Mouse (Mus musculus) midbrain, embryonic 15.5 days (tissue): Measurements from ENCODE around the gene Garnl3. TPM values are rescaled to one million over a fixed set of nuclear protein-coding genes. Genes with fewer than 3 reads are reported as not detected.
"Not testable (repeated sequence)": the region's sequence is repeated elsewhere in the genome, so short reads cannot be mapped to it uniquely, and the experiment has no call there.

Experiments used
- ATAC-seq: fragments of 200-750 bp; cut with Nextera tagmentation; replicated peaks from 2 replicates; pipeline ENCODE4 v1.8.0; 2017; ENCODE audit warnings: moderate TSS enrichment
- H3K27ac ChIP-seq: fragments of 300-500 bp; sonication (generic); 2 replicates; pipeline ENCODE4 v1.5.1; 2015; ENCODE audit warnings: mild to moderate bottlenecking, inconsistent platforms
- H3K27me3 ChIP-seq: fragments of 300-500 bp; sonication (generic); replicated peaks from 2 replicates; pipeline ENCODE4 v1.6.1; 2015; ENCODE audit warnings: inconsistent platforms
- H3K36me3 ChIP-seq: fragments of 300-500 bp; sonication (generic); replicated peaks from 2 replicates; pipeline ENCODE4 v1.6.1; 2015; ENCODE audit warnings: inconsistent platforms
- H3K4me1 ChIP-seq: fragments of 300-500 bp; sonication (generic); 2 replicates; pipeline ENCODE4 v1.6.1; 2015; ENCODE audit warnings: inconsistent platforms
- H3K4me2 ChIP-seq: fragments of 300-500 bp; sonication (generic); 2 replicates; pipeline ENCODE4 v1.6.1; 2015; ENCODE audit warnings: inconsistent platforms, mild to moderate bottlenecking, moderate library complexity
- H3K4me3 ChIP-seq: fragments of 300-500 bp; sonication (generic); 2 replicates; pipeline ENCODE4 v1.5.1; 2015; ENCODE audit warnings: mild to moderate bottlenecking, inconsistent platforms
- H3K9ac ChIP-seq: fragments of 300-500 bp; sonication (generic); 2 replicates; pipeline ENCODE4 v1.6.1; 2015; ENCODE audit warnings: mild to moderate bottlenecking, inconsistent platforms
- H3K9me3 ChIP-seq: fragments of 300-500 bp; sonication (generic); 2 replicates; pipeline ENCODE4 v1.6.1; 2016; ENCODE audit warnings: inconsistent platforms
- WGBS: fragments of 180-500 bp; shearing (Covaris S2); methylation state at CpG from one replicate; pipeline ENCODE4 v1.1.7; 2015; ENCODE audit warnings: mixed read lengths; 5-methylcytosine and 5-hydroxymethylcytosine counted together
- polyA plus RNA-seq: library from polyadenylated mRNA; unstranded; fragments of >200 nt; fragmentation: Nextera tagmentation; extraction: Ambion mirVana; gene quantifications from 2 replicates; pipeline ENCODE4 v1.2.1, GENCODE M21; 2015

Garnl3 gene
- polyA plus RNA-seq, 1 experiment from 2014 or later: 61.1 TPM

DNA sequence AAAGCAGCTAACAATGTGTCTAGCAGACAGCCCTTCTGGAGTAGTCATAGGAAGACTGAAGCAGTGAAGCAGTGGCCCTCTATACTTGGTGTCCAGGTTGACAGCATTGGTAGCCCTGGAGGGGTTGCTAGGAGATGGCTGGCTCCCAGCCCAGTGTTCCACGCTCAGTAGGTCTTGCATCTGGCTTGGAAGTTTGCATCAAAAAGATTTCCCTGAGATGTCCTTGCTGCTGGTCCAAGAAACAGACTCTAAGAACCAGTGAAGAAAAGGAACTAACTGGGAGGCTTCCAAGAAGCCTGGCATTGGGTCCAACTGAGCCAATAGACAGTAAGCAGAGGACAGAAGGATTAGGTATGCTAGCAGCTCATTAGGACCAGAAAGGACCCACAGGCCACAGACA, 94.0 kb downstream of the Garnl3 start:
- 61% methylated on average over 1 of the region's 1 CpGs for WGBS

GRCm38 (mm10) chr2:33035297-33035696, 96.2 kb downstream of the Garnl3 start:
- H3K4me2 ChIP-seq: no peak overlapping the region
- no peak overlapping the region for H3K9ac ChIP-seq
- no peaks in the 10 kb centered on the region for H3K4me1 ChIP-seq
- H3K27ac ChIP-seq: no peak overlapping the region
- H3K36me3 ChIP-seq: peaks cover 7% of the 10 kb centered on the region
- H3K27me3 ChIP-seq: no peaks in the 10 kb centered on the region
- H3K4me3 ChIP-seq: no peak overlapping the region
- no peak for ATAC-seq
- H3K9me3 ChIP-seq: no peaks in the 10 kb centered on the region
- WGBS: 66% methylated on average over 1 of the region's 1 CpGs

More for the DNA sequence above, 94.0 kb downstream of the Garnl3 start:
- no peaks in the 10 kb centered on the region for H3K27me3 ChIP-seq
- H3K4me2 ChIP-seq: no peak overlapping the region
- H3K9ac ChIP-seq: no peak overlapping the region
- no peaks in the 10 kb centered on the region for H3K36me3 ChIP-seq
- no peaks in the 10 kb centered on the region for H3K4me1 ChIP-seq
- H3K4me3 ChIP-seq: no peak overlapping the region
- no peaks in the 10 kb centered on the region for H3K9me3 ChIP-seq
- no peak for ATAC-seq
- H3K27ac ChIP-seq: no peak overlapping the region

GRCm38 (mm10) chr2:33033281-33033680, 98.2 kb downstream of the Garnl3 start:
- Histone ChIP-seq H3K9ac (no peak overlapping the region), H3K4me2 (no peak overlapping the region), H3K4me3 (no peak overlapping the region), H3K27me3 (no peaks in the 10 kb centered on the region), H3K36me3 (peaks cover 8% of the 10 kb centered on the region), H3K4me1 (no peaks in the 10 kb centered on the region), H3K9me3 (no peaks in the 10 kb centered on the region), H3K27ac (no peak overlapping the region)
- no peak for ATAC-seq
- WGBS: 87% methylated on average over 7 of the region's 7 CpGs

- Histone ChIP-seq H3K4me2 (no peak overlapping the region), H3K4me1 (no peaks in the 10 kb centered on the region), H3K27me3 (no peaks in the 10 kb centered on the region), H3K27ac (no peak overlapping the region), H3K9me3 (no peaks in the 10 kb centered on the region), H3K9ac (no peak overlapping the region), H3K36me3 (peaks cover 8% of the 10 kb centered on the region), H3K4me3 (no peak overlapping the region)
- 87% methylated on average over 5 of the region's 5 CpGs for WGBS
- no peak for ATAC-seq
These were observed 98.9 kb downstream of the Garnl3 start for GRCm38 (mm10) chr2:33032391-33033062.

DNA sequence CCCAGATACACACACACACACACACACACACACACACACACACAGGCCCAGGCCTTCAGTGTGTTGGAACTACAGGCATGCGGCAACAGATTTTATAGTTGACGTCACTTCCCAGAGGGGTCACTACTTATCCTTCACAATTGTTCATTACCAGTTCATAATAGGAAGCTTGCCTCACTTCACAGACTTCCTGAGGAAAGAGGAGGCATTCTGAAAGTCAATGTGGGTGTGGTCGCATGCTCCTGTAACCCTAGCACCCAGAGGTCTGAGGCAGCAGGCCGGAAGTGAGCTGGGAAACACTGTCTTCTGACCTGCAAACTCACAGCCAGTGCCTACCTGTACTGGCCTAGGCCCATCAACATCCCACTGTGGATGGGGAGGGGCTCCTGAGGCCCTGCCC, 106.4 kb downstream of the Garnl3 start:
- H3K9me3 ChIP-seq: no peaks in the 10 kb centered on the region
- ATAC-seq: no peak
- no peak overlapping the region for H3K4me2 ChIP-seq
- no peaks in the 10 kb centered on the region; the same call in 1 of the 2 replicates for H3K36me3 ChIP-seq
- no peak overlapping the region for H3K27ac ChIP-seq
- no peaks in the 10 kb centered on the region for H3K4me1 ChIP-seq
- no peak overlapping the region for H3K9ac ChIP-seq
- H3K4me3 ChIP-seq: no peak overlapping the region
- WGBS: 85% methylated on average over 4 of the region's 4 CpGs
- no peaks in the 10 kb centered on the region for H3K27me3 ChIP-seq

DNA sequence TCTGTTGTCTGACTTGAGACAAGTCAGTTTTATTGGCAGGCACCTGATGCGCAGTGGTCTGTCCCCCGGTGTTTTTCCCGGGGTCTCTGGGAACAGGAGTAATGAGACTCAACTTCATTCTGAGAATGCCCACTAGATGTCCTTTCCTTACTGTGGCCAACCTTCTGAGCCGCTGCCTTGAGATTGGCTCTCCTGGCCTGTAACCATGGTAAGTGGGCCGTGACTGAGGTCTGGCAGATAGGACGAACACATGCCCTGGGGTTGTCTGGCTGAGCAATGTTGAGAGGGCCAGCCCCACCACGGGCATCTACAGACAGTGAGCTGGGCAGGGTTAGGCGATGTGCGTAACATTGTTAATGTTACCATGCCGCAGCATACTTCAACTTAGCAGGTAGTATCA, 106.9 kb downstream of the Garnl3 start:
- no peak overlapping the region for H3K27ac ChIP-seq
- no peaks in the 10 kb centered on the region for H3K4me1 ChIP-seq
- no peaks in the 10 kb centered on the region; the same call in 1 of the 2 replicates for H3K36me3 ChIP-seq
- no peak overlapping the region for H3K9ac ChIP-seq
- no peaks in the 10 kb centered on the region for H3K27me3 ChIP-seq
- WGBS: 67% methylated on average over 10 of the region's 10 CpGs
- no peaks in the 10 kb centered on the region for H3K9me3 ChIP-seq
- H3K4me2 ChIP-seq: no peak overlapping the region
- H3K4me3 ChIP-seq: no peak overlapping the region
- ATAC-seq: no peak

GRCm38 (mm10) chr2:33022846-33023245, 108.6 kb downstream of the Garnl3 start:
- H3K27me3 ChIP-seq: no peaks in the 10 kb centered on the region
- H3K9me3 ChIP-seq: no peaks in the 10 kb centered on the region
- H3K27ac ChIP-seq: no peak overlapping the region
- no peak overlapping the region for H3K9ac ChIP-seq
- H3K4me3 ChIP-seq: no peak overlapping the region
- WGBS: 71% methylated on average over 6 of the region's 6 CpGs
- H3K36me3 ChIP-seq: no peaks in the 10 kb centered on the region; the same call in 1 of the 2 replicates
- no peak for ATAC-seq
- H3K4me1 ChIP-seq: no peaks in the 10 kb centered on the region
- H3K4me2 ChIP-seq: no peak overlapping the region

DNA sequence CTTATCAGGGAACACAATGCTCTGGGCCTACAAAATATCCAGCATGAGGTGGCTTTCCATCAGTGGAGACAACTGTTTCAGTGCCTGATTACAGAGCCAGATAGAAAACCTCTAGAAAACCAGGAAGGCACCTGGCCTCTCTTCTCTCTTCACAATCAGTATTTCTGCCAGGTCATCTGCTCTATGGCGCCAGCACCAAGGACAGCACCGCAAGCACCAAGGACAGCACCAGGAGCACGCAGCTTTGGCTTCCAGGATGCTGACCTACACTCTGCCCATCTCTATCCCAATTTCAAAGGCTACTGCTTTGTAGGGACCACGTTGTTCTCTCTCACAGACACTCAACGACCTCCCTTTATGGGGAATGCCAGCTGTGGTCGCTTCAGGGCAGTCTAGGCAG, 113.4 kb downstream of the Garnl3 start:
- no peaks in the 10 kb centered on the region for H3K4me1 ChIP-seq
- ATAC-seq: no peak
- H3K9me3 ChIP-seq: no peaks in the 10 kb centered on the region
- H3K27ac ChIP-seq: no peak overlapping the region
- H3K9ac ChIP-seq: no peak overlapping the region
- no peak overlapping the region for H3K4me3 ChIP-seq
- 11% methylated on average over 6 of the region's 6 CpGs for WGBS
- H3K4me2 ChIP-seq: no peak overlapping the region
- no peaks in the 10 kb centered on the region for H3K27me3 ChIP-seq
- no peaks in the 10 kb centered on the region for H3K36me3 ChIP-seq

DNA sequence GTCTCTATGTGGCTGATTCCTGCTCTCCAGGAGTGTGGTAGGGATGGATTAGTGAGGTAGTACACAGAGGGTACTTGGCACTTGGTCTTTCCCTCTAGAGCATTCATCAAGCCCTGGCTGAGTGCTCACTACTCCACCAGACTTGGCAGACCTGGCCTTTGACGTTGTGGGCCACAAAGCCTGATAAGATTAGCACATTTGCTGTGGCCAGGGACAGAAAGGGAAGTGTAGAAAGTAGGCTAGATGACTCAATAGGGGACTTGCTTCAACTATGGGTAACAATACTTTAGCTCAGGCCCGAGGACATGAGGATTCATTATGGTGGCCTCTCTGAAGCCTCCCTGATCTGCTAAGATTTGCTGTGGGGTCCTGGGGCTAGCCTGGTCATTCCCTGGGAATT, 114.3 kb downstream of the Garnl3 start:
- Histone ChIP-seq H3K27me3 (no peaks in the 10 kb centered on the region), H3K4me3 (no peak overlapping the region), H3K9me3 (no peaks in the 10 kb centered on the region), H3K36me3 (no peaks in the 10 kb centered on the region), H3K9ac (no peak overlapping the region), H3K27ac (no peak overlapping the region), H3K4me2 (no peak overlapping the region), H3K4me1 (no peaks in the 10 kb centered on the region)
- no peak for ATAC-seq
- 86% methylated on average over 2 of the region's 2 CpGs for WGBS

DNA sequence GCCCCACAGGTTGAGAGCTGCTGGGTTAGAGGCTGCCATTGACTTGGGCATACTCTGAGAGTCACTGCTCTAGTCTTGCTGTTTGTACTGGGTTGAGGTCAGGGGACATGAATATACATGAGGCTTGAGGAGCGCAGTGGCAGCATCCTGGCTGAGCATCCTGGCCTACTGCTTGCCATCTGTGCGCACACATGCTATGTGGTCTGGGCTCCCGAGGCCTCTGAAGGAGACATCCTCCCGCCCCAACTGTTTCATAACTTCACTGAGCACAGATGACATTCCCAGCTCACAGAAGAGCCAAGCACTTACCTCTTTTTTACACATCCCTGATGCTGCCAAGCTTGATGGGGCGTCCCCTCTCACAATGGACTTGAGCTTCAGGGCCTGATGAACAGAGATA, 116.6 kb downstream of the Garnl3 start:
- 56% methylated on average over 5 of the region's 5 CpGs for WGBS
- Histone ChIP-seq H3K4me1 (no peaks in the 10 kb centered on the region), H3K27me3 (no peaks in the 10 kb centered on the region), H3K4me3 (no peak overlapping the region), H3K9ac (no peak overlapping the region), H3K36me3 (no peaks in the 10 kb centered on the region), H3K27ac (no peak overlapping the region), H3K4me2 (no peak overlapping the region), H3K9me3 (no peaks in the 10 kb centered on the region)
- ATAC-seq: no peak

DNA sequence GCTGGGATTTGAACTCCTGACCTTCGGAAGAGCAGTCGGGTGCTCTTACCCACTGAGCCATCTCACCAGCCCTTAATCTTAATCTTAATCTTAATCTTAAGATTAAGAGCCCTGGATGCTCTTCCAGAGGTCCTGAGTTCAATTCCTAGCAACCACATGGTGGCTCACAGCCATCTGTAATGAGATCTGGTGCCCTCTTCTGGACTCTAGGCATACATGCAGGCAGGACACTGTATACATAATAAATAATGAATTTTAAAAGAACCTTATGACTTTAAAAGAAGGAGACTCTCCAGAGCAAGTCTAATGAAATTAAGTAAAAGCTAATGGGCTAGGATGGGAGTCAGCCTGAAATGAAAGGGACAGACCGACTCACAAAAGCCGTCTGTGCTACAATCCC, 122.4 kb downstream of the Garnl3 start:
- not testable (repeated sequence) for H3K36me3 ChIP-seq, H3K27me3 ChIP-seq, H3K4me3 ChIP-seq, H3K27ac ChIP-seq, H3K9me3 ChIP-seq, H3K9ac ChIP-seq, H3K4me1 ChIP-seq, ATAC-seq, H3K4me2 ChIP-seq
- 82% methylated on average over 4 of the region's 4 CpGs for WGBS

DNA sequence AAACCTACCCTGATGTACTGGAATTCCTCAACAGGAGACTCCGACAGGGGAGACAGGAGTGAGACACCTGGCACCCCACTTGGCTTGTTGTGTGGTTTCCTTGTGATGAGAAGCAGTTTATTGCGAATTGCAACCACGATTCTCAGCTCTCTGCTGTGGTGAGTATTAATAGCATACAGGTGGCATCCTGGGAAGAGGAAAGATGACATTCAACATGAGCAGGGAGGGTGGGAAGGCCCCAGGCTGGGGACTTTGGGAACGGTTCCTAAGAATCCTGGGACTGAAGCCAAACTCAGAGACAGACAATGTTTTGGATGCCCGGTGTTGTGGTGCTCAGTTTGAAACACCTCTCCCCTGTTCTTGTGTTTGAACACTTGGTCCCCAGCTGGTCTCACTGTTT, 126.4 kb downstream of the Garnl3 start:
- H3K27ac ChIP-seq: no peak overlapping the region
- no peak overlapping the region for H3K4me3 ChIP-seq
- no peaks in the 10 kb centered on the region for H3K9me3 ChIP-seq
- H3K4me2 ChIP-seq: no peak overlapping the region
- no peaks in the 10 kb centered on the region for H3K27me3 ChIP-seq
- no peak for ATAC-seq
- WGBS: 74% methylated on average over 5 of the region's 5 CpGs
- H3K9ac ChIP-seq: no peak overlapping the region
- H3K36me3 ChIP-seq: peaks cover 7% of the 10 kb centered on the region
- H3K4me1 ChIP-seq: no peaks in the 10 kb centered on the region

DNA sequence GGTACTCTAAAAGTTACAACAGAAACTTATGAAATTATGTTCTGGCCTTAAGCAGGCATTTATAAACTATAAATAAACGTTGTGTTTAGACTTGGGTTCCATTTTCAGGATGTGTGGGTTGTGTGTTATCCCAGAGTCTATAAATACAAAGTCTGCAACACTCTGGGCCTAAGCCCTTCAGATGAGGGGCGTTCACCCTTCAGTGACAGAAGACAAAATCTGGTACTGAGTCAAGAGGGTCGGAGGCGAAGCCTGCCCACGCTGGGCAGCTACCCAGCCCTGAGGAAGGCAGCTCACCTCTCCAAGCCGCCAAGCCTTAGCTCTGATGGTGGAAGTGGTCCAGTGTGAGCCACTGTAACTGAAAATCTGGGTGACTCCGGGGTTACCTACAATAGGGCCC, 129.3 kb downstream of the Garnl3 start:
- no peak overlapping the region for H3K9ac ChIP-seq
- H3K4me3 ChIP-seq: no peak overlapping the region
- no peak overlapping the region for H3K27ac ChIP-seq
- peaks cover 7% of the 10 kb centered on the region for H3K36me3 ChIP-seq
- 84% methylated on average over 7 of the region's 7 CpGs for WGBS
- no peak overlapping the region for H3K4me2 ChIP-seq
- no peaks in the 10 kb centered on the region for H3K9me3 ChIP-seq
- no peak for ATAC-seq
- no peaks in the 10 kb centered on the region for H3K27me3 ChIP-seq
- H3K4me1 ChIP-seq: no peaks in the 10 kb centered on the region
